Mouse (Mus musculus) Patski (cell line): Measurements from ENCODE around the gene Acaa1b. TPM values are rescaled to one million over a fixed set of nuclear protein-coding genes. Genes with fewer than 3 reads are reported as not detected.

Experiments
- ATAC-seq: fragments of 100-300 bp; one replicate; pipeline ENCODE4 v1.8.0; 2021
- CTCF ChIA-PET: fragments of 350-600 bp; sonication (Branson Sonifier 250); formaldehyde crosslinking; loops from one replicate; lab custom pipeline; 2022; ENCODE audit warnings: inconsistent platforms; lab: Charles Lee
- POLR2A ChIA-PET: fragments of 350-600 bp; sonication (Branson Sonifier 250); formaldehyde crosslinking; loops from one replicate; lab custom pipeline; 2022; ENCODE audit warnings: antibody characterized with exemption, inconsistent platforms; lab: Charles Lee
- DNase-seq: peaks from one replicate; pipeline ENCODE4 v3.0.0-alpha.2; 2011; ENCODE audit warnings: low read depth, low spot score
- H3K27me3 ChIP-seq: fragments of 371-371 bp; one replicate; pipeline ENCODE4 v1.5.1; 2021
- CTCF ChIP-seq: fragments of 100-300 bp; IDR thresholded peaks from one replicate; pipeline ENCODE4 v1.5.1; 2021
- in situ Hi-C: fragments of 300-500 bp; cut with MboI; formaldehyde crosslinking; loops from 3 replicates; pipeline ENCODE4 v1.11.1; 2018; ENCODE audit warnings: low pct_unique_long_range_greater_than_20kb, mixed read lengths
- polyA plus RNA-seq: library from polyadenylated mRNA; unstranded; gene quantifications from one replicate; pipeline ENCODE4 v1.2.3, GENCODE M21; 2021

The Acaa1b gene
- polyA plus RNA-seq, 1 experiment from 2014 or later, result 7.9 TPM

DNA sequence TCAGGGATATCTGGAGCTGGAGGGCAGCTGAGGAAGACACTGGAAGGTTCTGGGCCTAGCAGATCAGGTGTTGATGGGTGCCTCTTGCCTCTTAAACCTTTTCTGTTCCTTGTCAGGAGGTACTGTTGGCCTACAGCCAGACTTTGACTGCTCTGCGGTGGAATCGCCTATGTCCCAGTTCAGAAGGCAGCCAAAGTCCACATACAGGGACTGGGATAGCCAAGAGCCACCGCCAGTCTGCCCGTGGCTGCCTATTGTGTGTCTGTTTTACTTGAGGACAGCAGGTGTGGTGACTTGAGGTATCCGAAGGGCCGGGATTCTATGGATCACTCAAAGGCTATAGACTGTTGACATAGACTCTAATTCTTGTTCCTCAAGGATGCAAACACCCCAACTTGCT is 8.7 kb upstream of the Acaa1b start:
- no peak for TF ChIP-seq CTCF
- DNase-seq, result no peak
- ChIA-PET POLR2A (no interaction called here), CTCF (no interaction called here)
- no peaks in the 10 kb centered on the region for H3K27me3 ChIP-seq
- in situ Hi-C loops, result no loop called here
- ATAC-seq, result no peak

DNA sequence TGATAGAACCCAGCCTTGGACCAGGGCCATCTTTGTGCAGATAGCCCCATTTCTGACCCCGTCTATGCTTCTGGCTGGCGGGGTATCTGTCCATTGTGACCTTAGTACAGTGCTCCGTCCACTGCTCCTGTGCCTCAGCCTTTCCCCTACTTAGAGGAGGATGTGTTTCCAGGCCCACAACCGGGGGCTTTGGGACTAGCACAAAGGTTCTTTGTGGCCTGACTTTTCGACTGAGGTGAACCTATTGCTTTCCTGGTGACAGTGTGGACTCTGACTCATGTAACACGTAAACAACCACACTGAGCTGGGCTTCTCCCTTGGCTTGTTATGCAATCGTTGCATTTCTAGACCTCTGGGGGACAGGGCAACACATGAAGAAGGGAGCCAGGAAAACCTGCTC is 7.8 kb upstream of the Acaa1b start:
- DNase-seq (no peak), ATAC-seq (no peak)
- in situ Hi-C loops, result no loop called here
- TF ChIP-seq CTCF, result no peak
- CTCF ChIA-PET, result no interaction called here
- POLR2A ChIA-PET, result no interaction called here
- no peaks in the 10 kb centered on the region for H3K27me3 ChIP-seq

DNA sequence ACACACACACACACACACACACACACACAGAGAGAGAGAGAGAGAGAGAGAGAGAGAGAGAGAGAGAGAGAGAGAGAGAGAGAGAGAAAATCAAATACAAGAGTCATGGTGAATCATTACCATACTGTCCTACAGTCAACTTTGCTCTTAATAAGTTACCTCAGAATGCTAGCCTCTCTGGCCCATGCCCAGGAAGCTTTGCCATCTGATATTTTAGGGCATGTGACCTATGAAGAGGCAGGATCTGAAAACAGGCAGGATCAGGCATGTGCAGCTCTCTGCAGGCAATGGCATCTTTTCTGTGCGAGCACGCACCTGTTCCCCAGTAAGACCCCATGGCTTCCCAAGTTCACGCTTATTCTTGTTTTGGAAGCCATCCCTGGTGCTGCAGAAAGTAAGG is 3.8 kb upstream of the Acaa1b start:
- POLR2A ChIA-PET, result interaction anchor here (0.6 to 0.7 kb wide), 3 partner anchors 46 to 103 kb away, joined by 3 read pairs; no protein-coding TSS in a partner anchor
- no peaks in the 10 kb centered on the region for H3K27me3 ChIP-seq
- DNase-seq (no peak), ATAC-seq (no peak)
- in situ Hi-C loops, result no loop called here
- CTCF ChIA-PET, result interaction anchor here (1.0 kb wide), 1 partner anchor 32 kb away, joined by 3 read pairs; no protein-coding TSS in a partner anchor
- no peak for TF ChIP-seq CTCF

DNA sequence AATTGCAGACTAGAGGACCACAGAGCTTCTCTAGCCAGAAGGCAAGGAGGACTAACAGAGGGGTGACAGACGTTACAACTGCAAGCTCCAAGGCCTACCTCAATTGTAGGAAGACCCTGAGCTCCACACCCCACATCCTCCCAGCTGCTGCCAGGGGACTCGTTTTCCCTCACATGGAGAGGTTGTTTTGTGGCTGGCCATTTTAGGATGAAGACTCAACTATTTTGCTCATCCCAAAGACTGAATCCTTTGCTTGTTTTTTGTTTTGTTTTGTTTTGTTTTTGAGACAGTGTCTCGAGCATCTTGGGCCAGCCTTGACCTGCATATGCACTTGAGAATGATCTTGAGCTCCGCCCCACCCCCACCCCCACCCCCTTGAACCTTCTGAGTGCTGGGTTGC is 2.0 kb upstream of the Acaa1b start, which contains the start of gene Gm47289:
TSS of gene Gm47289 (plus strand) at position 301 of the 400 bp plus-strand sequence.
- DNase-seq (no peak), ATAC-seq (no peak)
- TF ChIP-seq CTCF, result no peak
- in situ Hi-C loops, result no loop called here
- ChIA-PET POLR2A (no interaction called here), CTCF (interaction anchor here (0.9 to 1.5 kb wide), 2 partner anchors 31 to 51 kb away, joined by 3 to 4 read pairs; no protein-coding TSS in a partner anchor)
- H3K27me3 ChIP-seq, result no peaks in the 10 kb centered on the region

- in situ Hi-C loops, result no loop called here
- DNase-seq, result no peak
- no peak for TF ChIP-seq CTCF
Measured at GRCm38 (mm10) chr9:119155826-119156225, 1.1 kb downstream of the Acaa1b start.

DNA sequence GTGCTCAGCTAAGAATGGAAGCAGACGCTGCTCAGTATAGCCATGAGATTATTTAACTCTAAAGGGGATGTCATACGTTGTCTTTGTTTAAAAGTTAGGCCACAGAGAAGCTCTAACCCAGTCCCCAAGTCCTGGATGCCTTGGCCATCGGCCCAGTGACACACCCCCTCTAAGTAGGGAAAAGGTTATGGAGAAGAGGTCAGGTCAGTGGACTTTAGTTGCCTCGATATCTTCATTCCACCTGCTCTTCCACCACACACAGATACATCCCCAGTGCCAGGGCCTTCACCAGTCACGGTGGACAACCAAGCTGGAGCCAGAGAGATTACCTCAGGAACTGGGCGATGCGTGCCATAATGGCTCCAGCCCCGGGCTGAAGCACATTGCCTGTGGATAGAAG is 1.5 kb downstream of the Acaa1b start:
- TF ChIP-seq CTCF, result no peak
- in situ Hi-C loops, result no loop called here
- ATAC-seq (no peak), DNase-seq (no peak)
- ChIA-PET POLR2A (no interaction called here), CTCF (interaction anchor here (1.6 kb wide), 1 partner anchor 10 kb away, joined by 3 read pairs; no protein-coding TSS in a partner anchor)
- H3K27me3 ChIP-seq, result peaks cover 4% of the 10 kb centered on the region

More at GRCm38 (mm10) chr9:119155826-119156225, 1.1 kb downstream of the Acaa1b start:
- CTCF ChIA-PET, result interaction anchor here (0.9 to 1.6 kb wide), 2 partner anchors 11 to 48 kb away, joined by 3 read pairs; no protein-coding TSS in a partner anchor
- POLR2A ChIA-PET, result no interaction called here
- ATAC-seq, result no peak
- peaks cover 4% of the 10 kb centered on the region for H3K27me3 ChIP-seq

DNA sequence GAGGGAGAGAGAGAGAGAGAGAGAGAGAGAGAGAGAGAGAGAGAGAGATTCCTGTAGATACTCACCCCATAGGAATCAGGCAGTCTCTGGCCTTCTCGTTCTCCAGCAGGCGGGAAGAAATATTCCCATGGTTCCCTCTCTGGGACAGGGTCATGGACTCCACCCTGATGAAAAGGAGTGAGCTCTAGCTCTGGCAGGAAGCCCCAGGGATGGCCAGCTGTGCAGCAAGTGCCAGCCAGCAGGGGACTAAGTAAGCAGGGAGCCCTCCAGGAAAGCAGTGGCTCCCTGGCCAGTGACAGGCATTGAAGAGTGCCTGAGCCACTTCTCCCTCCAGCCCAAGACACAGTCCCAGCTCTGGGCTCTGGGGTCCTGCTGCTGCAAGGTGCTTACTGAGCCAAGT is 5.1 kb downstream of the Acaa1b start:
- H3K27me3 ChIP-seq, result peaks cover 8% of the 10 kb centered on the region
- DNase-seq (no peak), ATAC-seq (no peak)
- TF ChIP-seq CTCF, result no peak
- in situ Hi-C loops, result no loop called here
- POLR2A ChIA-PET, result no interaction called here
- CTCF ChIA-PET, result no interaction called here

DNA sequence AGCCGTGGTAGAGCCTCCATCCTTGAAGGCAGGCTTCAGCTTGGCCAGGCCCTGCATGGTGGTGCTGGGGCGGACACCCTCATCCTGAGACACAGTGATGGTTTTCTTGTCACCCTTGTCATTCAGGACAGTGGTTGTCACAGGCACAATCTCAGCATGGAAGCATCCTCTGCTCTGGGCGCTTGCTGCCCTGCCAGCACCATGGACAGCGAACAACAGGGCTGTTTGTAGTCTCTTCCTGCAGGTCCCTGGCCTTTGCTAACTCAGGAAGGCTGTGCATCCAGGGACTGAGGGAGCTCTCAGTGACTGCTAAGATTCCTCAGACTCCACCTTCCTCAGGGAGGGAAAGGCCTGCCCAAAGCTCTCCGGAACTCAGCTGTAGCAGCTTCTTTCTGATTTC is 7.3 kb downstream of the Acaa1b start:
- CTCF ChIA-PET, result no interaction called here
- DNase-seq, result no peak
- in situ Hi-C loops, result loop anchor here (5.0 to 10.0 kb wide), 2 partner anchors 198 to 455 kb away; no protein-coding TSS in a partner anchor
- peak; percentile 63 for ATAC-seq
- TF ChIP-seq CTCF, result no peak
- H3K27me3 ChIP-seq, result peaks cover 8% of the 10 kb centered on the region
- POLR2A ChIA-PET, result no interaction called here

DNA sequence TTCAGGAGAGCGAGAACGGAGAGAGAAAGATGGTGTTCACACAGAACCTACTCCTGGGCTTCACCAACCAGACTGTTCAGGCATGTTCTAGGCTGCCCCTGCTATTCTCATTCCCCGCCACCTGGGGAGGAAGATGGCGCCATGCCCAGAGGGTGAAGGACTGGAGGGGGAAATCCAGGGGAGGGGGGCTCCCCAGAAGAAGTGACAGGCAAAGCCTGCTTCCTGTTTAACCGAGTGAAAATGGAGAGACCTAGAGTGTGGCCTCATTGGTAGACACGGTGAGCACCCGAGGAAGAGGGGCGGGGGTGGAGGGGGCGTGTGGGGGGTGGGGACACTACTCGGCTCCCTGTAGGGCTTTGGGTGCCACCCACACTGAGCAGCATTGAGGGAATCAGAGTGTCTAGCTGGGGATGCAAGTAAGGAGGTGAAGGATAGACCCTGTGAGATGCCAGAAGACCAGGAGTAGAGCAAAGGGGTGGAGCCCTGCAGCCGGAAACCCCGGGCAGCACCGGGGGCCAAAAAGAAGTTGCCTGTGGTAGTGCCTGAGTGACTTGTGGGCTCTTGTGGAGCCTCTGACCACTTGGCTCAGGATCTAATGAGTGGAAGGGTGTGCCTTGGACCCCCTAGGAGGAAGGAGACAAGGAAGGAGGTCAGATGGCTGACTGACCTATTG is 10.7 kb downstream of the Acaa1b start:
- DNase-seq (no peak), ATAC-seq (no peak)
- H3K27me3 ChIP-seq, result peaks cover 7% of the 10 kb centered on the region
- in situ Hi-C loops, result loop anchor here (5.0 to 10.0 kb wide), 2 partner anchors 201 to 459 kb away; no protein-coding TSS in a partner anchor
- TF ChIP-seq CTCF, result no peak
- ChIA-PET CTCF (interaction anchor here (0.8 to 1.5 kb wide), 2 partner anchors 10 to 45 kb away, joined by 3 read pairs; no protein-coding TSS in a partner anchor), POLR2A (no interaction called here)

DNA sequence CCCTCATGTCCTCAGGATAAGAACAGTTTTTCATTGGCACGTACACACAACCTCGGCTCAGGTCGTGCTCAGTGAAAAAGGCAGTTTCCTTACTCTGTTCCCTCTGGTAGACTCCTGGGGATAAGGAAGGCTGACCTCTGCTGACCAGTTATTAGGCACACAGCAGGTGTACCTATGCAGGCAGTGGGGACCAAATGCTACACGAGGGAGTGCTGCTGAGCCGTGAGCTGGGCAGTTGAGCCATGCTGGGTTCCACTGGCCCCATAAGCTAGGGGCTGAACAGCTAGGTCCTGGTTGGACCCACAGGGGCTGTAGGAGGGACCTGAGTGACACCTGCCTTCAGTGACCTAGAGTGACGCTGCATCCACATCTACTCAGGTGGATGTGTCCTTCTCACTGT is 11.3 kb downstream of the Acaa1b start:
- DNase-seq (no peak), ATAC-seq (no peak)
- in situ Hi-C loops, result loop anchor here (5.0 to 10.0 kb wide), 2 partner anchors 202 to 459 kb away; no protein-coding TSS in a partner anchor
- H3K27me3 ChIP-seq, result peaks cover 7% of the 10 kb centered on the region
- ChIA-PET POLR2A (no interaction called here), CTCF (interaction anchor here (0.8 to 1.5 kb wide), 2 partner anchors 10 to 46 kb away, joined by 3 read pairs; no protein-coding TSS in a partner anchor)
- no peak for TF ChIP-seq CTCF

- no peak for TF ChIP-seq CTCF
- H3K27me3 ChIP-seq, result peaks cover 7% of the 10 kb centered on the region
- POLR2A ChIA-PET, result no interaction called here
- no peak for DNase-seq
- ATAC-seq, result no peak
- in situ Hi-C loops, result loop anchor here (5.0 to 10.0 kb wide), 2 partner anchors 202 to 460 kb away; no protein-coding TSS in a partner anchor
- CTCF ChIA-PET, result interaction anchor here (1.5 kb wide), 1 partner anchor 11 kb away, joined by 3 read pairs; no protein-coding TSS in a partner anchor
Measured at GRCm38 (mm10) chr9:119145137-119145536, 11.8 kb downstream of the Acaa1b start.
